Mouse (Mus musculus) C2C12 (cell line): Measurements from ENCODE around the gene Ehd4.

Source experiments
- CEBPB ChIP-seq: IDR thresholded peaks from one replicate; pipeline ENCODE4 v1.6.1; 2011; ENCODE audit warnings: low read depth, mild to moderate bottlenecking, control low read depth, moderate library complexity
- CTCF ChIP-seq: IDR thresholded peaks from one replicate; pipeline ENCODE4 v1.5.1; 2011; ENCODE audit not compliant: control insufficient read depth, insufficient read depth, insufficient read length
- FOSL1 ChIP-seq: IDR thresholded peaks from one replicate; pipeline ENCODE4 v1.8.0; 2011; ENCODE audit warnings: mild to moderate bottlenecking, low read length; ENCODE audit not compliant: poor library complexity, insufficient read depth, severe bottlenecking
- MAX ChIP-seq: IDR thresholded peaks from one replicate; pipeline ENCODE4 v1.6.1; 2011; ENCODE audit warnings: mild to moderate bottlenecking, control low read depth
- MYOD1 ChIP-seq: IDR thresholded peaks from one replicate; pipeline ENCODE4 v1.6.1; 2011; ENCODE audit warnings: low read depth; ENCODE audit not compliant: control insufficient read depth, insufficient read length
- MYOG ChIP-seq: IDR thresholded peaks from one replicate; pipeline ENCODE4 v1.6.1; 2011; ENCODE audit not compliant: control insufficient read depth, insufficient read length; ENCODE audit errors: extremely low read depth
- USF1 ChIP-seq: IDR thresholded peaks from one replicate; pipeline ENCODE4 v1.6.1; 2011; ENCODE audit warnings: low read depth, mild to moderate bottlenecking, control low read depth, moderate library complexity

DNA sequence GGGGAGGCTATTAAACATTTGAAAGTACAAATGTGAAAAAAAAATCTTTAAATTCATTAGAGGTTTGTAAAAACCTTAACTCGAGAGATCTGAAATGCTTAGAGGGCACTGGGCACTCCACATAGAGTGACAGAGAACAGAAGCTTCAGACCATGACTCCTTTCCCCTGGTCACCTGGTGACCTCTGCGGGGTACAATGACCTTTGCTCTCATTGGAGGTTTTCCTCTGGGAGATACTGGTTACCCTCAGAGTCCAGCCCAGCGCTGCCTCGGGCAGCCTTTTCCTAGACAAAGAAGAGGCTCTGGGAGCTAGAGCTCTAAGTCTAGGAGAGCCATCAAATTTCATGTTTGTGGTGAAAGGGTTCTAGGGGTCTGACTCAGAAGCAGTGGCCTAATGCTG is 39.4 kb downstream of the Ehd4 start:
- TF ChIP-seq CEBPB = no peak
- no peak for TF ChIP-seq CTCF
- TF ChIP-seq MYOD1 = no peak
- no peak for TF ChIP-seq FOSL1
- no peak for TF ChIP-seq MAX
- no peak for TF ChIP-seq MYOG
- no peak for TF ChIP-seq USF1
